Mouse (Mus musculus): ENCODE measurements around the gene Arhgap42.

The Arhgap42 gene

GRCm38 (mm10) chr9:9210464-9210863 is 28.4 kb downstream of the Arhgap42 start:
- no peak for DNase-seq (ENCODE audit: low read depth, low spot score)

- no peak for DNase-seq (ENCODE audit: low read depth, low spot score)
Observed at GRCm38 (mm10) chr9:9208205-9208604, 30.7 kb downstream of the Arhgap42 start.

GRCm38 (mm10) chr9:9207251-9207650 is 31.6 kb downstream of the Arhgap42 start:
- no peak for DNase-seq (ENCODE audit: low read depth, low spot score)

GRCm38 (mm10) chr9:9200827-9201388 is 38.0 kb downstream of the Arhgap42 start:
- DNase-seq (ENCODE audit: low read depth, low spot score) = no peak

GRCm38 (mm10) chr9:9199170-9199841 is 39.6 kb downstream of the Arhgap42 start:
- DNase-seq (ENCODE audit: low read depth, low spot score) = no peak

- no peak for DNase-seq (ENCODE audit: low read depth, low spot score)
Observed at GRCm38 (mm10) chr9:9198645-9199044, 40.3 kb downstream of the Arhgap42 start.

GRCm38 (mm10) chr9:9196046-9196445 is 42.9 kb downstream of the Arhgap42 start:
- DNase-seq (ENCODE audit: low read depth, low spot score) = no peak

- DNase-seq (ENCODE audit: low read depth, low spot score) = no peak
Observed at GRCm38 (mm10) chr9:9194496-9194895, 44.4 kb downstream of the Arhgap42 start.

- DNase-seq (ENCODE audit: low read depth, low spot score) = no peak
Observed at GRCm38 (mm10) chr9:9192716-9193115, 46.2 kb downstream of the Arhgap42 start.

- DNase-seq (ENCODE audit: low read depth, low spot score) = no peak
Observed at GRCm38 (mm10) chr9:9190835-9191234, 48.1 kb downstream of the Arhgap42 start.

GRCm38 (mm10) chr9:9188167-9188566 is 50.7 kb downstream of the Arhgap42 start:
- no peak for DNase-seq (ENCODE audit: low read depth, low spot score)

GRCm38 (mm10) chr9:9177745-9178144 is 61.2 kb downstream of the Arhgap42 start:
- DNase-seq (ENCODE audit: low read depth, low spot score) = no peak

- no peak for DNase-seq (ENCODE audit: low read depth, low spot score)
Observed at GRCm38 (mm10) chr9:9174924-9175323, 64.0 kb downstream of the Arhgap42 start.

- no peak for DNase-seq (ENCODE audit: low read depth, low spot score)
Observed at GRCm38 (mm10) chr9:9174206-9174605, 64.7 kb downstream of the Arhgap42 start.

- no peak for DNase-seq (ENCODE audit: low read depth, low spot score)
Observed at GRCm38 (mm10) chr9:9173091-9173490, 65.8 kb downstream of the Arhgap42 start.

GRCm38 (mm10) chr9:9171146-9171816 is 67.6 kb downstream of the Arhgap42 start:
- no peak for DNase-seq (ENCODE audit: low read depth, low spot score)

- DNase-seq (ENCODE audit: low read depth, low spot score) = no peak
Observed at GRCm38 (mm10) chr9:9165641-9166063, 73.2 kb downstream of the Arhgap42 start.

GRCm38 (mm10) chr9:9160736-9161135 is 78.2 kb downstream of the Arhgap42 start:
- DNase-seq (ENCODE audit: low read depth, low spot score) = no peak

- DNase-seq (ENCODE audit: low read depth, low spot score) = no peak
Observed at GRCm38 (mm10) chr9:9158241-9158640, 80.7 kb downstream of the Arhgap42 start.

GRCm38 (mm10) chr9:9157425-9157824 is 81.5 kb downstream of the Arhgap42 start:
- no peak for DNase-seq (ENCODE audit: low read depth, low spot score)

GRCm38 (mm10) chr9:9154636-9155035 is 84.3 kb downstream of the Arhgap42 start:
- no peak for DNase-seq (ENCODE audit: low read depth, low spot score)

GRCm38 (mm10) chr9:9144301-9145121 is 94.4 kb downstream of the Arhgap42 start:
- DNase-seq (ENCODE audit: low read depth, low spot score) = no peak

All from CD4-positive helper T cell, adult 2 months (primary cell).